Mouse (Mus musculus) liver, embryonic 14.5 days (tissue): ENCODE measurements around the gene Gzmn. TPM values are rescaled to one million over a fixed set of nuclear protein-coding genes. Genes with fewer than 3 reads are reported as not detected.

ENCODE experiments used
- ATAC-seq: fragments of 200-750 bp; cut with Nextera tagmentation; 2 replicates; pipeline ENCODE4 v1.8.0; 2017; ENCODE audit warnings: moderate number of reproducible peaks, mild to moderate bottlenecking, moderate library complexity; ENCODE audit not compliant: insufficient read depth
- DNase-seq, 3 experiments: peaks; one replicate each; pipeline ENCODE4 v3.0.0-alpha.2; 2012 to 2013; ENCODE audit warnings: low read depth in 3 of 3, low spot score in 3 of 3
- H3K27ac ChIP-seq: fragments of 300-500 bp; sonication (generic); 2 replicates; pipeline ENCODE4 v1.5.1; 2014; ENCODE audit warnings: moderate library complexity, mild to moderate bottlenecking, control low read depth, inconsistent platforms
- H3K27me3 ChIP-seq: fragments of 300-500 bp; sonication (generic); 2 replicates; pipeline ENCODE4 v1.6.1; 2014; ENCODE audit warnings: mild to moderate bottlenecking, low read length, moderate library complexity; ENCODE audit not compliant: control insufficient read depth, insufficient read depth
- H3K36me3 ChIP-seq: fragments of 300-500 bp; sonication (generic); replicated peaks from 2 replicates; pipeline ENCODE4 v1.6.1; 2014; ENCODE audit warnings: low read depth; ENCODE audit not compliant: control insufficient read depth, insufficient read depth
- H3K4me1 ChIP-seq, 2 experiments: fragments of 200-500 bp in 1 of 2; fragments of 300-500 bp in 1 of 2; sonication (generic) in 1 of 2; replicated peaks; 2 replicates each; pipeline ENCODE4 v1.6.1; 2012 to 2014; ENCODE audit warnings: antibody characterized with exemption in 1 of 2, inconsistent platforms in 1 of 2, low read length in 1 of 2; ENCODE audit not compliant: control insufficient read depth in 2 of 2, insufficient read depth in 2 of 2
- H3K4me2 ChIP-seq: fragments of 300-500 bp; sonication (generic); 2 replicates; pipeline ENCODE4 v1.6.1; 2014; ENCODE audit warnings: low read depth, mild to moderate bottlenecking, control low read depth, moderate library complexity
- H3K4me3 ChIP-seq, 2 experiments: fragments of 200-500 bp in 1 of 2; fragments of 300-500 bp in 1 of 2; sonication (generic) in 1 of 2; 2 replicates each; pipeline ENCODE4 v1.5.1; 2012 to 2014; ENCODE audit warnings: low read depth in 2 of 2, low read length in 2 of 2, mild to moderate bottlenecking in 2 of 2, control low read depth in 1 of 2, inconsistent platforms in 1 of 2, moderate library complexity in 1 of 2; ENCODE audit not compliant: insufficient read depth in 1 of 2
- H3K9ac ChIP-seq: fragments of 300-500 bp; sonication (generic); replicated peaks from 2 replicates; pipeline ENCODE4 v1.6.1; 2014; ENCODE audit warnings: mild to moderate bottlenecking, control low read depth, moderate library complexity
- H3K9me3 ChIP-seq: fragments of 300-500 bp; sonication (generic); 2 replicates; pipeline ENCODE4 v1.6.1; 2016; ENCODE audit warnings: low read length, mixed read lengths; ENCODE audit not compliant: control insufficient read depth
- CTCF ChIP-seq: IDR thresholded peaks from 2 replicates; pipeline ENCODE4 v1.5.1; 2016; ENCODE audit warnings: antibody characterized with exemption, low read depth, control low read depth
- EP300 ChIP-seq: IDR thresholded peaks from 2 replicates; pipeline ENCODE4 v1.6.1; 2016; ENCODE audit warnings: antibody characterized with exemption, low read depth
- WGBS: fragments of 180-500 bp; shearing (Covaris S2); extraction: QIAGEN DNeasy Blood & Tissue Kit; methylation state at CpG from one replicate; pipeline ENCODE4 v1.1.7; 2014; ENCODE audit not compliant: insufficient replicate concordance; 5-methylcytosine and 5-hydroxymethylcytosine counted together
- polyA plus RNA-seq, 2 experiments: library from polyadenylated mRNA; depleted of rRNA in 1 of 2; stranded (reverse) in 1 of 2; unstranded in 1 of 2; fragments of >200 nt; fragmentation: Nextera tagmentation in 1 of 2; extraction: Ambion mirVana in 1 of 2; gene quantifications; 2 replicates each; pipeline versions ENCODE4 v1.2.1 to v1.2.3; 2012 to 2014

The Gzmn gene
- polyA plus RNA-seq, 2 experiments: not detected

GRCm38 (mm10) chr14:56123516-56123915 lies 50.9 kb downstream of the Gzmn start:
- Histone ChIP-seq H3K27ac (no peak overlapping the region), H3K4me1 (no peaks in the 10 kb centered on the region), H3K4me3 (no peak overlapping the region), H3K27me3 (no peaks in the 10 kb centered on the region), H3K36me3 (no peaks in the 10 kb centered on the region), H3K9me3 (no peaks in the 10 kb centered on the region), H3K9ac (no peak overlapping the region), H3K4me2 (no peak overlapping the region)
- ATAC-seq: no peak
- DNase-seq: no peak
- WGBS: 62% methylated on average over 3 of the region's 3 CpGs
- no peak for TF ChIP-seq CTCF
- TF ChIP-seq EP300: no peak

GRCm38 (mm10) chr14:56120525-56120924 lies 53.9 kb downstream of the Gzmn start, which contains the start of gene Gzme:
Gene Gzme, minus strand, starts transcription at chr14:56120625.
- no peak within 1 kb of the TSS for H3K27ac ChIP-seq
- DNase-seq (no peak), ATAC-seq (no peak)
- H3K27me3 ChIP-seq: no peaks in the 10 kb centered on the region
- H3K36me3 ChIP-seq: no peaks in the 10 kb centered on the region
- no peak within 1 kb of the TSS for H3K4me2 ChIP-seq
- no peaks in the 10 kb centered on the region for H3K4me1 ChIP-seq
- H3K4me3 ChIP-seq: no peak within 1 kb of the TSS
- no peak within 1 kb of the TSS for H3K9ac ChIP-seq
- TF ChIP-seq CTCF (no peak), EP300 (no peak)
- H3K9me3 ChIP-seq: no peaks in the 10 kb centered on the region

Other genes starting within 250 kb of the Gzmn start
- gene Cma1, start 229.9 kb downstream of the Gzmn start, polyA plus RNA-seq (2012; rRNA removed): 0.12 and 0.13 TPM in 2 replicates
- gene Cma1, start 229.9 kb downstream of the Gzmn start, polyA plus RNA-seq (2014; fragmentation: Nextera tagmentation; extraction: Ambion mirVana): 0.15 and 0.25 TPM in 2 replicates
- gene Cma2, start 223.6 kb downstream of the Gzmn start, polyA plus RNA-seq (2012; rRNA removed): not detected in 2 replicates
- not detected in 2 replicates for gene Cma2, start 223.6 kb downstream of the Gzmn start, polyA plus RNA-seq (2014; fragmentation: Nextera tagmentation; extraction: Ambion mirVana)
- gene Mcpt1, start 156.6 kb downstream of the Gzmn start, polyA plus RNA-seq (2012; rRNA removed): not detected in 2 replicates
- not detected in 2 replicates for gene Mcpt1, start 156.6 kb downstream of the Gzmn start, polyA plus RNA-seq (2014; fragmentation: Nextera tagmentation; extraction: Ambion mirVana)
- not detected in 2 replicates for gene Mcpt9, start 144.1 kb downstream of the Gzmn start, polyA plus RNA-seq (2012; rRNA removed)
- not detected in 2 replicates for gene Mcpt9, start 144.1 kb downstream of the Gzmn start, polyA plus RNA-seq (2014; fragmentation: Nextera tagmentation; extraction: Ambion mirVana)
- 0.06 and 0.11 TPM in 2 replicates for gene Mcpt2, start 132.6 kb downstream of the Gzmn start, polyA plus RNA-seq (2012; rRNA removed)
- gene Mcpt2, start 132.6 kb downstream of the Gzmn start, polyA plus RNA-seq (2014; fragmentation: Nextera tagmentation; extraction: Ambion mirVana): 0.13 and 0.22 TPM in 2 replicates
- 0.04 TPM in 1 of 2 replicates, not detected in the other for gene Mcpt4, start 112.3 kb downstream of the Gzmn start, polyA plus RNA-seq (2012; rRNA removed)
- gene Mcpt4, start 112.3 kb downstream of the Gzmn start, polyA plus RNA-seq (2014; fragmentation: Nextera tagmentation; extraction: Ambion mirVana): not detected in 2 replicates
- gene Mcpt8, start 89.3 kb downstream of the Gzmn start, polyA plus RNA-seq (2012; rRNA removed): 0.79 and 4.6 TPM in 2 replicates
- 4.3 and 15.8 TPM in 2 replicates for gene Mcpt8, start 89.3 kb downstream of the Gzmn start, polyA plus RNA-seq (2014; fragmentation: Nextera tagmentation; extraction: Ambion mirVana)
- 32.2 and 32.6 TPM in 2 replicates for gene Ctsg, start 72.0 kb downstream of the Gzmn start, polyA plus RNA-seq (2012; rRNA removed)
- 27.1 and 48.4 TPM in 2 replicates for gene Ctsg, start 72.0 kb downstream of the Gzmn start, polyA plus RNA-seq (2014; fragmentation: Nextera tagmentation; extraction: Ambion mirVana)
- 0.10 TPM in 1 of 2 replicates, not detected in the other for gene Gzme, start 54.0 kb downstream of the Gzmn start, polyA plus RNA-seq (2012; rRNA removed)
- gene Gzme, start 54.0 kb downstream of the Gzmn start, polyA plus RNA-seq (2014; fragmentation: Nextera tagmentation; extraction: Ambion mirVana): not detected in 2 replicates
- 0.04 TPM in 1 of 2 replicates, not detected in the other for gene Gzmd, start 42.0 kb downstream of the Gzmn start, polyA plus RNA-seq (2012; rRNA removed)
- not detected in 2 replicates for gene Gzmd, start 42.0 kb downstream of the Gzmn start, polyA plus RNA-seq (2014; fragmentation: Nextera tagmentation; extraction: Ambion mirVana)
- gene Gzmg, start 15.0 kb downstream of the Gzmn start, polyA plus RNA-seq (2012; rRNA removed): not detected in 2 replicates
- not detected in 2 replicates for gene Gzmg, start 15.0 kb downstream of the Gzmn start, polyA plus RNA-seq (2014; fragmentation: Nextera tagmentation; extraction: Ambion mirVana)
- gene Gzmf, start 36.8 kb upstream of the Gzmn start, polyA plus RNA-seq (2012; rRNA removed): 0.05 TPM in 1 of 2 replicates, not detected in the other
- gene Gzmf, start 36.8 kb upstream of the Gzmn start, polyA plus RNA-seq (2014; fragmentation: Nextera tagmentation; extraction: Ambion mirVana): not detected in 2 replicates
- not detected in 2 replicates for gene Gzmc, start 60.1 kb upstream of the Gzmn start, polyA plus RNA-seq (2012; rRNA removed)
- gene Gzmc, start 60.1 kb upstream of the Gzmn start, polyA plus RNA-seq (2014; fragmentation: Nextera tagmentation; extraction: Ambion mirVana): not detected in 2 replicates
- gene Gzmb, start 87.7 kb upstream of the Gzmn start, polyA plus RNA-seq (2012; rRNA removed): 0.06 and 0.17 TPM in 2 replicates
- 0.18 TPM in 1 of 2 replicates, not detected in the other for gene Gzmb, start 87.7 kb upstream of the Gzmn start, polyA plus RNA-seq (2014; fragmentation: Nextera tagmentation; extraction: Ambion mirVana)
- gene Atp12a, start 190.5 kb upstream of the Gzmn start, polyA plus RNA-seq (2012; rRNA removed): not detected in 2 replicates
- gene Atp12a, start 190.5 kb upstream of the Gzmn start, polyA plus RNA-seq (2014; fragmentation: Nextera tagmentation; extraction: Ambion mirVana): not detected in 2 replicates
- gene Rnf17, start 228.0 kb upstream of the Gzmn start, polyA plus RNA-seq (2012; rRNA removed): 0.52 and 0.97 TPM in 2 replicates
- 0.81 and 1.1 TPM in 2 replicates for gene Rnf17, start 228.0 kb upstream of the Gzmn start, polyA plus RNA-seq (2014; fragmentation: Nextera tagmentation; extraction: Ambion mirVana)